Mouse (Mus musculus) heart, embryonic 11.5 days (tissue): ENCODE data around the gene Moxd1. TPM values are rescaled to one million over a fixed set of nuclear protein-coding genes. Genes with fewer than 3 reads are reported as not detected.

ENCODE experiments used
- ATAC-seq: fragments of 200-750 bp; cut with Nextera tagmentation; replicated peaks from 2 replicates; pipeline ENCODE4 v1.8.0; 2017; ENCODE audit warnings: moderate library complexity; ENCODE audit not compliant: insufficient number of reproducible peaks, low FRiP score, low TSS enrichment
- H3K27ac ChIP-seq: fragments of 300-500 bp; sonication (generic); 2 replicates; pipeline ENCODE4 v1.5.1; 2014; ENCODE audit warnings: mild to moderate bottlenecking, low read depth, low read length
- H3K27me3 ChIP-seq: fragments of 300-500 bp; sonication (generic); 2 replicates; pipeline ENCODE4 v1.6.1; 2014; ENCODE audit warnings: mild to moderate bottlenecking, low read length, mixed read lengths; ENCODE audit not compliant: control insufficient read depth, insufficient read depth
- H3K36me3 ChIP-seq: fragments of 300-500 bp; sonication (generic); 2 replicates; pipeline ENCODE4 v1.6.1; 2014; ENCODE audit warnings: mild to moderate bottlenecking, low read length, moderate library complexity, mixed read lengths; ENCODE audit not compliant: control insufficient read depth, insufficient read depth
- H3K4me1 ChIP-seq: fragments of 300-500 bp; sonication (generic); 2 replicates; pipeline ENCODE4 v1.6.1; 2014; ENCODE audit warnings: low read length; ENCODE audit not compliant: control insufficient read depth, insufficient read depth
- H3K4me2 ChIP-seq: fragments of 300-500 bp; sonication (generic); 2 replicates; pipeline ENCODE4 v1.6.1; 2014; ENCODE audit warnings: mild to moderate bottlenecking, moderate library complexity
- H3K4me3 ChIP-seq: fragments of 300-500 bp; sonication (generic); 2 replicates; pipeline ENCODE4 v1.5.1; 2014; ENCODE audit warnings: low read depth, low read length
- H3K9ac ChIP-seq: fragments of 300-500 bp; sonication (generic); 2 replicates; pipeline ENCODE4 v1.6.1; 2014; ENCODE audit warnings: mild to moderate bottlenecking, low read depth, low read length, moderate library complexity
- H3K9me3 ChIP-seq: fragments of 300-500 bp; sonication (generic); replicated peaks from 2 replicates; pipeline ENCODE4 v1.6.1; 2016; ENCODE audit warnings: low read length; ENCODE audit not compliant: control insufficient read depth
- WGBS: fragments of 180-500 bp; shearing (Covaris S2); extraction: QIAGEN DNeasy Blood & Tissue Kit; methylation state at CpG from one replicate; pipeline ENCODE4 v1.1.7; 2014; ENCODE audit not compliant: insufficient replicate concordance; 5-methylcytosine and 5-hydroxymethylcytosine counted together
- polyA plus RNA-seq: library from polyadenylated mRNA; unstranded; fragments of >200 nt; fragmentation: Nextera tagmentation; extraction: Ambion mirVana; gene quantifications from 2 replicates; pipeline ENCODE4 v1.2.1, GENCODE M21; 2014

Moxd1 gene
- polyA plus RNA-seq, 1 experiment from 2014 or later, result 5.8 TPM

DNA sequence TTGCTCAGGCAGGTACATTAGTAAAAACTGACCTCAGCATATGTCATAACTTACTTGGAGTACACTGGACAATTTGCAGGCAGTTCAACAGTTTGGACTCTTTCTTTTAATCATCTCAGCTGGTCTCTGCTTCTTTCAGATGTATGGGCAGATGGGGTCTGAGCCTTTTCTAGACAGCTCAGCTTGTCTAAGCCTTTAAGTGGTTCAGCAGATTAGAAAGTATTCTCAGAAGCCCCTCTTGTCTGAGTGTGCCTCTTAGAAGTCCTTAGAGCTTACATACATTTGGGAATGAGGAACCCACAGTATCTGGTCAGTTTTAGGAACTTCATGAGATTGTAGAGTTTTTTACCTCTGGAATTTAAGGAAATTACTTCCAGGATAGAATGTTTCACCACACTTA lies 28.3 kb downstream of the Moxd1 start:
- no peaks in the 10 kb centered on the region for H3K4me1 ChIP-seq
- H3K9ac ChIP-seq, result no peak overlapping the region
- H3K36me3 ChIP-seq, result no peaks in the 10 kb centered on the region
- no peak overlapping the region for H3K4me2 ChIP-seq
- no peaks in the 10 kb centered on the region for H3K27me3 ChIP-seq
- H3K27ac ChIP-seq, result no peak overlapping the region
- no peak for ATAC-seq
- no peak overlapping the region for H3K4me3 ChIP-seq
- no peaks in the 10 kb centered on the region for H3K9me3 ChIP-seq

DNA sequence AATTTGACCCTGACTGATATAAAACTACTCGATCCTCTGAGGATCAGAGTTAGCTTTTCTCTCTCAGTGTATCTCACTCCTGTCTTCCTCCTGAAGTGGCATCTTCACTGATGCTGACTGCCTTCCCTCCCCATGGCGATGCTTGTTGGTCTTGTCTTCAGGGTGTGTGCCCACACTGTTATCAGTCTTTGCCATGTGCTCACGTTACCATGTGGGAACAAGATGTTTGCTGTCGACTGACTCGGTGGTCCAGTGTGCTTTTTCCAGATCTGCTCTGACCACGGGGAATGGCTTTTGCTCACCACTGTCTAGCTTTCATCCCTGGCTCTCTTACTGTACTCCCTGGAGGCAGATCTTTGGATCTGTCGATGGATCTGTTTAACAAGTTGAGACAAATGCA lies 34.8 kb downstream of the Moxd1 start:
- Histone ChIP-seq H3K9me3 (no peaks in the 10 kb centered on the region), H3K9ac (no peak overlapping the region), H3K4me2 (no peak overlapping the region), H3K4me1 (no peaks in the 10 kb centered on the region), H3K36me3 (no peaks in the 10 kb centered on the region), H3K27me3 (no peaks in the 10 kb centered on the region), H3K27ac (no peak overlapping the region), H3K4me3 (no peak overlapping the region)
- WGBS, result 54% methylated on average over 7 of the region's 7 CpGs
- no peak for ATAC-seq

DNA sequence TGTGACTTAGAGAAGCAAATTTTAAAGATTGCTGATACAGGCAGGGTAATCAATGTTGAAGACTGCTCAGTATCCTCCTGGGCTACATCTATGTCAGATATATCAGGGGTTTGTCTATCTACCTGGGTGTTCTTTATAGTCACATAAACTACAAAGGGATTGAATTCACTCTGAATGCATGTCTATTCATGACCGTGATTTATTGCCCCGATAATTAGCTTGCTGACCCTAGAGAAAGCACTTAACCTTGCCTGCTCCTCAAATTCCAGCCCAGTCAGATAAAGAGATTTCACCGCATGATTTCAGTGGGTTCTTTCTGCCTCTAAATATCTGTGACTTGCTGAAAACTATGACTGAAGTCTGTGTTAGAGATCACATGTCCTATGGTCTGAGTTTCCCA lies 35.6 kb downstream of the Moxd1 start:
- Histone ChIP-seq H3K4me3 (no peak overlapping the region), H3K4me1 (no peaks in the 10 kb centered on the region), H3K9ac (no peak overlapping the region), H3K36me3 (no peaks in the 10 kb centered on the region), H3K27ac (no peak overlapping the region), H3K4me2 (no peak overlapping the region), H3K27me3 (no peaks in the 10 kb centered on the region), H3K9me3 (no peaks in the 10 kb centered on the region)
- ATAC-seq, result no peak
- 66% methylated on average over 3 of the region's 3 CpGs for WGBS

DNA sequence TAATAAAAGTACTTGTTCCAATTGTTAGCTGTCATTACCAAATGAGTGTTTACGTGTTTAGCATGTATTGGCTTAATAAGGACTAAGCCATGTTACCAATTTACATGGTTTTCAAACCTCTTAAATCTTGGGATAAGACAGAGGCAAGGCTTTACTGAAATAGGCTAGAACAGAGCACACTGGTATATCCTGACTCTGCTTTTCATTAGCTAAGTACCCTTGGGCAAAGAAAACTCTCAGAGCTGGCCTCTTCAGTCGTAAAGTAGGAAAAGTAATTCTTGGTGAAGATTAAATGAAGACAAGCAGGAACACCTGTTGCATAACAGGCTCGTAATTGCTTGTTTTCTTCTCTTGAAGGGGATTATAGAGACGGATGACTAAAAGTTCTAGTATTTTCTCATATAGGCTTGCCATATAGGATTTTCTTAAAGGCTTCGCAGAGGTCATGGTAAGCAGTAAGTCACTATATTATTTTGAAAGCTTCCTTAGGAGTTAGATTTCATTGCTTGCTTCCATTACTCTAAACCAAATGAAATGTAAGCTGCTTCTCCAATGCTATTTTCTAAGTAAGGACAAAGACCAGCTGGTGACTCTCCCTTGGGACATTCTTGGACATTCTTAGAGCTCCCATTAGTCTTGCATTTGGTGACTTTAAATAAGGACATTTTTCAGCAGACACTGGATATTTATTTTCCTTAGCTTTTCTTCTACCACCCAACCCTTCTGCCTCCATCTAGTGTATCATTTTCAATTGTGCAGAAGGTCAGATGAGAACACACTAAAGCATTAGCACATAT lies 36.7 kb downstream of the Moxd1 start:
- ATAC-seq, result no peak
- 68% methylated on average over 5 of the region's 5 CpGs for WGBS

DNA sequence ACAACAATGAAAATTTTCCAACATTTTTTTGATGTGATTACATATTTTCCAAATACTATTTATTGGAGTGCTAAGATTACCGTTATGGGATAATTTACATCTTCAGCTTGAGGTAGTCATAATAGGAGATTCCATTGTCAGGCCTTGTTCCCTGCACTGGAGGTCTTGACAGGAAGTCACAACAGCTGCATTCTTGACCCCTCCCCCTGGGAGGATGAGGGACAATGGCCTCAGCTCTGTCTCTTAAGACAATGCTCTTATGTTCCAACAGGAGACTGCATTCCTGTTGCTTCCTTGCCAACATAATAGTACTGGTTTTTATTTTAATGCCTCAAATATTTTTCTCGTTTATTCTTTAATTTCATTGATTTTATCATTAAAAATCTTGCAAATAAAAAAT lies 44.2 kb downstream of the Moxd1 start:
- no peaks in the 10 kb centered on the region for H3K27me3 ChIP-seq
- no peaks in the 10 kb centered on the region for H3K36me3 ChIP-seq
- H3K9me3 ChIP-seq, result no peaks in the 10 kb centered on the region
- H3K4me2 ChIP-seq, result no peak overlapping the region
- H3K27ac ChIP-seq, result no peak overlapping the region
- WGBS, result 68% methylated on average over 2 of the region's 2 CpGs
- no peak for ATAC-seq
- no peak overlapping the region for H3K9ac ChIP-seq
- no peak overlapping the region for H3K4me3 ChIP-seq
- no peaks in the 10 kb centered on the region for H3K4me1 ChIP-seq

More for the DNA sequence above, 36.7 kb downstream of the Moxd1 start:
- Histone ChIP-seq H3K27me3 (no peaks in the 10 kb centered on the region), H3K4me1 (no peaks in the 10 kb centered on the region), H3K36me3 (no peaks in the 10 kb centered on the region), H3K27ac (no peak overlapping the region), H3K9ac (no peak overlapping the region), H3K4me2 (no peak overlapping the region), H3K4me3 (no peak overlapping the region), H3K9me3 (no peaks in the 10 kb centered on the region)

DNA sequence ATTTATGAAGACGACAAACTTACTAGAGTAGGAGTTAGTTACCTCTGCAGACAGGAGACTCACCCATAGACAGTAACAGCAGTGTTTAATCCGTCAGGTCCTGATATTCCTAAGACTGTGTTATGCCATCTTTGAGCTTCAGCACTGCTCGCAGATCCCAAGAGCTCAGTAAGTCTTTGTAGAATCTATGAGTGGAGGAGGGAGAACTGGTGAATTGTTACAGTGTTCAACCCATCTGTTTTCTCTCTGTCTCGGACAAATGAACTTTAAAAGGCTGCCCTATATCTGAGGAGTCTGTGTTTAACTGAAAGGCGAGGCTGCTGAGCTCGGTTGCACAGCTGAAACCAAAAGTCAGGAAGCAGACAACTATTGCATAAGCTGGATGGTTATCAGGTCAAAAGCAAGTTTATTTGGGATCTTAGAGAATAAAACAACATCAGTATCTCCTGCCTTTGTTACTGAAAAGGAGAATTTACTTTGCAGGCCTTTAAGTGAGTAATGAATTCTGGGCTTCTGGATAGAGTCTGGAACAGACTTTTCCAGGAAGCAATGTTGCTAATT lies 47.8 kb downstream of the Moxd1 start:
- no peak overlapping the region for H3K27ac ChIP-seq
- H3K4me2 ChIP-seq, result no peak overlapping the region
- no peaks in the 10 kb centered on the region for H3K4me1 ChIP-seq
- no peaks in the 10 kb centered on the region for H3K27me3 ChIP-seq
- H3K36me3 ChIP-seq, result no peaks in the 10 kb centered on the region
- H3K9ac ChIP-seq, result no peak overlapping the region
- no peaks in the 10 kb centered on the region for H3K9me3 ChIP-seq
- H3K4me3 ChIP-seq, result no peak overlapping the region
- no peak for ATAC-seq
- 51% methylated on average over 6 of the region's 6 CpGs for whole genome bisulfite sequencing

DNA sequence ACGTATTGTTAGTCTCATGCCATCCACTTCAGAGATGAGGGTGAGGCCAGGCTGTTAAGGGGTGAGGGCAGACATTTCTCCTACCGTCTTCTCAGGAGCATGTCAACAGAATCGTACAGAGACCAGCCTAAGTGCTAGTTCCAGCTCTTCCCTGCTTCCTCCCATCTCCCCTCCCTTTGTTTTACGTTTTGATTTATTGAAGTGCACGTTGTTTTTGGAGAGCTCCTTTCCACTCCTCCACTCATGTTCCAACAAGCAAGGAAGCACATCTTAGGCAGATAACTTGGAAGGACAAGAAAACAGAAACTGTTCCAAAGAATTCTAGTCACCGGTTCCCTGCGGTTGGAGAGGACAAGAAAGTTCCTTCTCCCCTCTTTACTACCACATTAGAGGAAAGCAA lies 52.9 kb downstream of the Moxd1 start:
- Histone ChIP-seq H3K4me1 (no peaks in the 10 kb centered on the region), H3K9ac (no peak overlapping the region), H3K27me3 (no peaks in the 10 kb centered on the region), H3K4me2 (no peak overlapping the region), H3K9me3 (no peaks in the 10 kb centered on the region), H3K36me3 (no peaks in the 10 kb centered on the region), H3K4me3 (no peak overlapping the region), H3K27ac (no peak overlapping the region)
- no peak for ATAC-seq
- 57% methylated on average over 7 of the region's 7 CpGs for WGBS

DNA sequence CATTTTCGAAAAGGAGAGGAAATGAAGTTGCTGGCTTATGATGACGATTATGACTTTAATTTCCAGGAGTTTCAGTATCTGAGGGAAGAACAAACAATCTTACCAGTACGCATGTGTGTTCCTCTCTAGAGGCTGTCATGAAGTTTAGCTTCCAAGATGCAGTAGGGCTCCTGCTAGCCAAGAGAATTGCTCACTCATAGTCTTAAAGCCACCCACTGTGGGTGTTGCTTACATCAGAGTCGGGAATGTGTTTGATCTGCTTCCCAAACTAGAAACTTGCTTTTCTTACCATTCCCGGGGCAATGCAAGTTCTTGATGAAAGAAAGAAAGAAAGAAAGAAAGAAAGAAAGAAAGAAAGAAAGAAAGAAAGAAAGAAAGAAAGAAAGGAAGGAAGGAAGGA lies 59.3 kb downstream of the Moxd1 start:
- Histone ChIP-seq H3K4me1 (no peaks in the 10 kb centered on the region), H3K27me3 (no peaks in the 10 kb centered on the region), H3K27ac (no peak overlapping the region), H3K36me3 (no peaks in the 10 kb centered on the region), H3K4me3 (no peak overlapping the region), H3K9ac (no peak overlapping the region), H3K4me2 (no peak overlapping the region), H3K9me3 (no peaks in the 10 kb centered on the region)
- ATAC-seq, result no peak
- WGBS, result 53% methylated on average over 5 of the region's 5 CpGs

DNA sequence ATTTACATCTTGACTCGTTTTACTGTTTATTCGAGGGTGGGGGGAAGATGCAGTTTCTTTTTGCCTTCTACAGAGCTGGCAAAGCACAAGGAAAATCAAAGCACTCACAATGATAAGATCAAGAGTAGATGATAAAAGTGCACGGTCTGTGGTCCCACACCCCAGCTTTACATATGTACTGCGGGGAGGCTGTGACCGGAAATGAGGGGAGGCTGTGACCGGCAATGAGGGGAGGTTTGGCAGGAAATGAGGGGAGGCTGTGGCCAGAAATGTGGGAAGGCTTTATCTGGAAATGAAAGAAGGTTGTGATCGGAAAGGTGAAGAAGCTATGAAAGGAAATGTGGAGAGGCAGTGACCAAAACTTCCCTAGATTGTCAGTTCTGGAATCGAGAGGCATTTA lies 68.3 kb downstream of the Moxd1 start:
- H3K4me3 ChIP-seq, result no peak overlapping the region
- no peak overlapping the region for H3K9ac ChIP-seq
- no peaks in the 10 kb centered on the region for H3K27me3 ChIP-seq
- no peak overlapping the region for H3K4me2 ChIP-seq
- no peak for ATAC-seq
- H3K36me3 ChIP-seq, result no peaks in the 10 kb centered on the region
- no peak overlapping the region for H3K27ac ChIP-seq
- no peaks in the 10 kb centered on the region for H3K4me1 ChIP-seq
- H3K9me3 ChIP-seq, result no peaks in the 10 kb centered on the region
- WGBS, result 51% methylated on average over 8 of the region's 8 CpGs
